Mouse (Mus musculus) liver, postnatal 0 days (tissue): ENCODE measurements around the gene Gm26566.

ENCODE experiments used
- CTCF ChIP-seq: sonication (generic); IDR thresholded peaks from 2 replicates; pipeline ENCODE4 v1.5.1; 2016; ENCODE audit warnings: antibody characterized with exemption, low read depth
- EP300 ChIP-seq: IDR thresholded peaks from 2 replicates; pipeline ENCODE4 v1.6.1; 2016; ENCODE audit warnings: antibody characterized with exemption, low read depth, mild to moderate bottlenecking

- TF ChIP-seq CTCF (no peak), EP300 (no peak)
Measured at GRCm38 (mm10) chr4:88721791-88722721, at the start of gene Gm26566, which contains the start of gene Klhl9.
